Mouse (Mus musculus) neutrophil, adult 5-6 weeks (primary cell): ENCODE results near the gene Foxr1. TPM values are rescaled to one million over a fixed set of nuclear protein-coding genes. Genes with fewer than 3 reads are reported as not detected.
"Not testable (repeated sequence)": the region's sequence is repeated elsewhere in the genome, so short reads cannot be mapped to it uniquely, and the experiment has no call there.

ENCODE experiments used
- ATAC-seq: fragments of 151-379, 151-347 bp; 2 replicates; pipeline ENCODE4 v1.8.0; 2017; ENCODE audit warnings: mild to moderate bottlenecking, moderate TSS enrichment; ENCODE audit not compliant: insufficient number of reproducible peaks, poor library complexity, low FRiP score, severe bottlenecking; ENCODE audit errors: extremely low read depth
- total RNA-seq: library from RNA; stranded (forward); fragments of 200-1000 nt; gene quantifications from 2 replicates; pipeline ENCODE4 v1.2.3, GENCODE M21; 2017

Foxr1 gene
- total RNA-seq, 1 experiment from 2014 or later: not detected

- ATAC-seq: no peak
Measured at GRCm38 (mm10) chr9:44418519-44419385, 22.2 kb downstream of the Foxr1 start, which contains the start of gene Ccdc84. Gene Ccdc84, minus strand, starts transcription at chr9:44418569.

GRCm38 (mm10) chr9:44417892-44418363, 23.0 kb downstream of the Foxr1 start:
- ATAC-seq: peak; percentile 95

DNA sequence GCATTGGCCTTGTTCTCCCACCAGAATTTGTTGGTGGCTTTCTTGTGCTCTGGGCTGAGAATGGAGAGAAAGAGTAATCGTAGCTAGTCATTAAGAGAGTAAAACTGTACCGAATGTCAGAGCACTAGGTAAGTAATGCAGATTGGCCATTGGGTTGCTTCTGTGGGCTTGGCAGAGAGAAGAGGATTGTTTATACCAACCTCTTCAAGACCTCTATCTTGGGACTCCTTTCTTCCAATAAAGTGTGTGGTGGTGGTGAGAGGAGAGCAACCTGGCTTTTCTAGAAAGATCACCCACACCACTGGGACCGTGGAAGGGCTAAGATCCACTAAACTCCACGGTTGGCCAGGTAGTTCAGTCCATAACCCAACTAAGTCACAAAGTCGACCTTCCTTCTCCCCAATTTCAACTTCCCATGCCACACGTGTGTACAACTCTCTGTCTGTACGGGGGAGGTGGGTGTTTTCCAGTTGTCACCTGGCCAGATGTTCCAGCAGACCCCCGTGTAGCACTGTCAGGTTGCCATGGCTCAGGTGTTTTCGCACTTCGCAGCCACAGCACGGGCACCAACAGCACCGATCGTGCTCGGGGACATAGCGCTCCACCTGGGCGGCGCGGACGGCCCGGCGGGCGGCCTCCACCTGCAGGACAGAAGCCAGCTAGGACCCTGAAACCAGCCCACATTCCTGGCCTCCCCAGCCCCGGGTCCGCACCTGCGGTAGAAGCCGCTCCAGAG, 23.6 kb downstream of the Foxr1 start:
- ATAC-seq: no peak

GRCm38 (mm10) chr9:44412781-44413180, 28.2 kb downstream of the Foxr1 start:
- no peak for ATAC-seq

DNA sequence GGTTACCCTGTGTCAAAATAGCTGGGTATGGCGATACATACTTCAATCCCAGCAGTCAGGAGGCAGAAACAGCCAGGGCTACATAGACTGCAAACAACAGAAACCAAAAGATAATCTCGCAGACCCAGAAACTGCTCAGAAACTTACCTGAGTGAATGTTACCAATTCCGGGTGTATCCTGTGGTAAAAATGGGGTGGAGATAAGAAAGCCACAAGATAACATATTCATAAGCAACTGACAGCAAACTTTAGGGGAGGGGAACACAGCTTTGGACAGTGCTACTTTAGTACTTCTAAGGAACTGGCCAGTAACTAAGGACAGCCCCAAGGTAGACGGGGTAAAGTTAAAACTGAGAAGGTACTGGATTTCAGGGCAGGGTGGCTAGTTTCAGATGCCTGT, 28.6 kb downstream of the Foxr1 start:
- ATAC-seq: no peak

- ATAC-seq: no peak
Measured at GRCm38 (mm10) chr9:44411601-44412130, 29.3 kb downstream of the Foxr1 start.

DNA sequence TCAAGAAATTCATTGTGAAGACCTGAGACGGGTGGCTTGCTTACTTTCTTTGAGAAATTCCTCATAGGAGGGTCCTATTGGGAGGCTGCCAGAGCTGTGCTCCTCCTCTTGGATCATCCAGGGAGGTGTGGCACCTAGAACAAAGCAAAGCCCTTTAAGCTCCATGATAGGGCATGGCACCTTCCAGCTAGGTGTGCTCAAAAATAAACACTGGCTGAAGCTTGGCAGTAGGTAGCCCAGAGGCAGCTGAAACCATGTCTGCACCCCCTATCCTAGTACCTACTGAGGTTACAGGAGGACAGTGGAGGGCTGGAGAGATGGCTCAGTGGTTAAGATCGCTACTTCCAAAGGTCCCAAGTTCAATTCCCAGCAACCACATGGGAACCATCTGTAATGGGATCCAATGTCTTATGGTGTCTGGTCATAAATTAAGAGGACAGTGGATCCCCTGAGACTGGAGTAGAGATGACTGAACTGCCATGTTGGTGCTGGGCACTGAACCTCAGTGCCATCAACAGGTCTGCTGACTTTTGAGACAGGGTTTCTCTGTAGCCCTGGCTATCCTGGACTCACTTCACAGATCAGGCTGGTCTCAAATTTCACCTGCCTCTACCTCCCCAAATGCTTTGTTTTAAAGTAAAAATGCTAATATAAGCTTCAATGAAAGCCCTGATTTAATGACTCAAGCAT, 30.1 kb downstream of the Foxr1 start:
- ATAC-seq: no peak

- not testable (repeated sequence) for ATAC-seq
Measured at GRCm38 (mm10) chr9:44408693-44409092, 32.2 kb downstream of the Foxr1 start.

DNA sequence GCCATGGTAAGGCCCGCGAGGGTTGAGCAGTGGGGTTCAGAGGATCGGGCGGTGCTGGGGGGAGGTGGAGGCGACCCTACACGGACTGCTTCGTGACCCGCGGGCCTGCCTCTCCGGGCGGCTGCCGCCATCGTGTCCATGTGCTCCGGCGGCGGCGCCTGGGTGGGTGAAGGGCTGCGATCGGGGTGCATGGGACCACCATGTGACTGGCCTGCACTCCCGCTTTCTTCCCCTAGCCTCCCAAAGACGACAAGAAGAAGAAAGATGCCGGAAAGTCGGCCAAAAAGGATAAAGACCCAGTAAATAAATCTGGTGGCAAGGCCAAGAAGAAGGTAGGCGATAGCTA, 33.2 kb downstream of the Foxr1 start:
- ATAC-seq: no peak

- peak; percentile 90 for ATAC-seq
Measured at GRCm38 (mm10) chr9:44406906-44407751, 33.8 kb downstream of the Foxr1 start, which contains the start of the genes Rps25 and Trappc4. Gene Rps25, plus strand, starts transcription at chr9:44407139. Gene Trappc4, minus strand, starts transcription at chr9:44407600.

DNA sequence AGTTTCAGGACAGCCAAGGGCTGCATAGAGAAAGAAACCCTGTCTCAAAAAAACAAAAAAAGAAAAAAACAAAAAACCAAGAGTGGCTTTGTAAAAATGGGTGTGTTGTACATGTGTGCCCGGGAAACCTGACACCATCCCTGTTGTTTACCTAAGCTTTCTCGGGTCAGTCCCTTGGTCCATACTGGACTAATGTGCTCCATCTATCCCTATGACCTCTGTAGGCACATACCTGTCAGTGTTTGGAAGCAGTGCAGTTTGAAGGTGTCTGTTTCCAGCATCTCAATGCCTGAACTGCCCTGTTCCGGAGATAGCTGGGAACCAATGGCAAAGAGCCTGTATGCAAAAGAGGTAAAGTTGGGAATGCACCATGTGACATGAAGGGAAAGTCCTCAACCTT, 35.9 kb downstream of the Foxr1 start:
- no peak for ATAC-seq

DNA sequence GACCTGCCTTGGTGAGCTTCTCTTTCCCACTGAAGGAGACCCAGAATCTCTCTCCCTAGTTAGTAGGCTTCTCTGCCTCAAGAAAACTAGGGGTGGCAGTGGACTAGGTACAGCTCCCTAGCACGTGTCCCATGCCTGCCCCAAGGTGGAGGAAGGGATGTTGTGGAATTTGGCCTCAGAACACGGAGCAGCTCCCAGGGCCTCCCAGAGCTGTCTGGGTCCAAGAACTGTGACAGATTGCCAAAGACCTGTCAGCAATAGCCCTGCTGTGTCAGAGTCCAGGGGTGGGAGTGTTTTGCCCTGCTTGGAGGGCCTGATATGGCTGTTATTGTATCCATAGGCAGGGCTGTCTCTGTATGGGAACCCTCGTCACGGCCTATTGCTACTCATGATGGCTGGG, 39.9 kb downstream of the Foxr1 start:
- ATAC-seq: no peak

- ATAC-seq: no peak
Measured at GRCm38 (mm10) chr9:44399795-44400114, 41.2 kb downstream of the Foxr1 start.

GRCm38 (mm10) chr9:44399114-44399794, 41.7 kb downstream of the Foxr1 start:
- no peak for ATAC-seq

DNA sequence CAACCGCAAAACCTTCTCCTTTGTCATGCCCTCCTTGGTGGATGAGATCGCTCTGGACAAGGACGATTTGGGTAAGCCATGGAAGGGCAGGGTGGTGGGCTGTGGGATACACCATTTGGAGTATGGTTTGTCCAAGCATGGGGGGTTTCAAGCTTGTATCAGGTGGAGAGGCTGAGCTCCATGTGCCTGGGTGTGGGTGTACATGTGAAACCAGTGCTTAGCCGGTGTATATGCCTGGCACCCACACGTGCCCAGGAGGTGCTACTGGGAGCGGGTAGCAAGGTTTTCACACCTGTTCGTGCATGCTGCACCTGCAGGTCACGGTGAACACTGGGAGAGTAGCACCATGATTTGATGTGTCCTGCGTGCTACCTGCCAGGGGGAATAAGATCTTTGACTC, 42.4 kb downstream of the Foxr1 start:
- no peak for ATAC-seq

DNA sequence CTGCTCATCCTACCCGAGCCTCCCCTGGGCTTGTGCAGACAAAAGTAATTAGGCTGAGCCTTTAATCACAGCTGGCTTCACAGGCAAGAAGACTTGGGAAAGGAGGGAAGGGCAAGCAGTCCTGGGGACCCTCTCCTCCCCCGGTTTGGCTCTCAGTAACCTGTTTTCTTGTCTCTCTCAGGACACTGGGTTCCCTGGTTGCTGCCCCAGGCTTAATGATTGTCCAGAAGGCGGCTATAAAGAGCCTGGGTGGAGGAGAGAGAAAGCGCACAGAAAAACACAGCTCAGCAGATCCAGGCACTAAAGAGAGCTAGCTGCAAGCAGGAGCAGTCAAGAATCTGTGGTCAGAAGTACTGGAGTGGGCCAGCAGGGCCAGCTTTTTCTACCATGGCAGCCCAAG, 42.8 kb downstream of the Foxr1 start:
- no peak for ATAC-seq

- peak; percentile 98 for ATAC-seq
Measured at GRCm38 (mm10) chr9:44396684-44397411, 44.1 kb downstream of the Foxr1 start, which contains the start of gene Slc37a4. Gene Slc37a4, plus strand, starts transcription at chr9:44396852.
